ENCODE assay signal across 8 mouse cellular contexts in the genomic region with DNA sequence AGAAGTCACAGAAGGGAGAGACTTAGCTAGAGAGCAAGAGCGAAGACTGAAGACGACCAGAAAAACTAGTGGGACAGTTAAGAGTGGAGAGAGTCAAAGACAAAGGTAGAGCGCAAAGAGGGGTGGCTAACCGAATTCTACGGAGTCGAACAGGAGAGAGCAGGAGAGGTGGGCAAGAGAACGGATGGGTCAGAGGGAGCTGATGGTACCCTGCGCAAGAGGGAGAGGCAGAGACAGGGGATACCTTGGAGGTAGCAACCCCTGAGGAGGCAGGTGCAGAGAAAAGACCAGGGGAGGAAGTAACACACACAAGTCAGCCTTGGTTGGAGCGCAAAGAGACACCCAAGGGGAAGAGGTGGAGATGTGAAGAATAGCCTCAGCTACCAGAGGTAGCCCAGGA. TPM values are rescaled to one million over a fixed set of nuclear protein-coding genes. Genes with fewer than 3 reads are reported as not detected.
DNase-seq lines count a peak whose midpoint lies in the region; ATAC-seq lines count a peak whose summit lies in the region.

No protein-coding gene starts in this region.

- no peaks in the 10 kb centered on the region for H3K9me3 ChIP-seq in lung, embryonic 15.5 days
- no peaks in the 10 kb centered on the region for H3K9me3 ChIP-seq in forebrain, embryonic 10.5 days
- H3K9me3 ChIP-seq in limb, embryonic 12.5 days = no peaks in the 10 kb centered on the region

- DNase-seq in lung, adult 18-20 months = no peak
- DNase-seq in forebrain, embryonic 10.5 days (ENCODE audit: extremely low spot score, low spot score) = peak; percentile 51
- DNase-seq in splenic B cell, adult 2 months (ENCODE audit: low read depth, low spot score) = peak; percentile 48
- no peak for DNase-seq in gastrocnemius, postnatal 25 days
- DNase-seq in urinary bladder, postnatal 25 days (ENCODE audit: low spot score) = no peak
- DNase-seq in cerebellum, adult 9-11 months = no peak

- peak overlapping the region; percentile 69 for H3K9ac ChIP-seq in lung, embryonic 15.5 days
- peak overlapping the region; percentile 86 for H3K9ac ChIP-seq in limb, embryonic 12.5 days (replicated peaks)

- peak overlapping the region; percentile 92 for H3K4me2 ChIP-seq in lung, embryonic 15.5 days
- peak overlapping the region; percentile 86 for H3K4me2 ChIP-seq in limb, embryonic 12.5 days

- 2% methylated on average over 9 of the region's 9 CpGs for WGBS in lung, embryonic 15.5 days
- 1% methylated on average over 9 of the region's 9 CpGs for WGBS in forebrain, embryonic 10.5 days
- whole genome bisulfite sequencing in limb, embryonic 12.5 days = 1% methylated on average over 9 of the region's 9 CpGs

- peak overlapping the region; percentile 93 for H3K27ac ChIP-seq in lung, embryonic 15.5 days
- peak overlapping the region; percentile 93 for H3K27ac ChIP-seq in forebrain, embryonic 10.5 days
- H3K27ac ChIP-seq in limb, embryonic 12.5 days = peak overlapping the region; percentile 97

- no peaks in the 10 kb centered on the region for H3K36me3 ChIP-seq in lung, embryonic 15.5 days
- peaks cover 9% of the 10 kb centered on the region for H3K36me3 ChIP-seq in forebrain, embryonic 10.5 days (replicated peaks)
- peaks cover 10% of the 10 kb centered on the region for H3K36me3 ChIP-seq in limb, embryonic 12.5 days
- peaks cover 3% of the 10 kb centered on the region for H3K36me3 ChIP-seq in splenic B cell, adult 2 months (ENCODE audit: control insufficient read depth, insufficient read depth, low read length, poor library complexity, severe bottlenecking)

- peak overlapping the region; percentile 80 for H3K4me3 ChIP-seq in lung, embryonic 15.5 days
- peak overlapping the region; percentile 89 for H3K4me3 ChIP-seq in forebrain, embryonic 10.5 days
- peak overlapping the region; percentile 87 for H3K4me3 ChIP-seq in limb, embryonic 12.5 days (replicated peaks)

- peaks cover 52% of the 10 kb centered on the region for H3K4me1 ChIP-seq in lung, embryonic 15.5 days
- H3K4me1 ChIP-seq in forebrain, embryonic 10.5 days = peaks cover 62% of the 10 kb centered on the region
- H3K4me1 ChIP-seq in limb, embryonic 12.5 days (replicated peaks) = peaks cover 50% of the 10 kb centered on the region

- H3K27me3 ChIP-seq in lung, embryonic 15.5 days = peaks cover 35% of the 10 kb centered on the region
- peaks cover 44% of the 10 kb centered on the region for H3K27me3 ChIP-seq in forebrain, embryonic 10.5 days (ENCODE audit: poor library complexity, severe bottlenecking)
- peaks cover 16% of the 10 kb centered on the region for H3K27me3 ChIP-seq in limb, embryonic 12.5 days
- peaks cover 4% of the 10 kb centered on the region for H3K27me3 ChIP-seq in splenic B cell, adult 2 months (ENCODE audit: control insufficient read depth, insufficient read depth, low read length, poor library complexity, severe bottlenecking)

- 0 out of 2 replicates have a peak, but pooled peaks have one; percentile 1 for ATAC-seq in lung, embryonic 15.5 days (ENCODE audit: borderline replicate concordance, extremely low read depth, low FRiP score, low TSS enrichment)
- no peak for ATAC-seq in limb, embryonic 12.5 days (ENCODE audit: insufficient number of reproducible peaks, insufficient read depth, low FRiP score, low TSS enrichment, low read depth)

RNA-seq across cellular contexts. Expression of gene Gdf11, which starts 0.7 kb away (rescaled TPM):
- polyA plus RNA-seq in lung, embryonic 15.5 days (2015; fragmentation: Nextera tagmentation; extraction: Ambion mirVana) = 3.7 and 4.8 TPM in 2 replicates
- 9.7 and 10.7 TPM in 2 replicates for polyA plus RNA-seq in forebrain, embryonic 10.5 days (2016; fragmentation: Nextera tagmentation; extraction: Ambion mirVana)
- 15.2 and 20.7 TPM in 2 replicates for polyA plus RNA-seq in limb, embryonic 12.5 days (2016; fragmentation: Nextera tagmentation; extraction: Ambion mirVana)
- total RNA-seq in gastrocnemius, postnatal 25 days (2021) = 1 to 10 TPM; 3.9 to 4.1 TPM

RNA-seq across cellular contexts. Expression of gene Cd63, which starts 8.5 kb away (rescaled TPM):
- polyA plus RNA-seq in lung, embryonic 15.5 days (2015; fragmentation: Nextera tagmentation; extraction: Ambion mirVana) = 552 and 585 TPM in 2 replicates
- 179 and 184 TPM in 2 replicates for polyA plus RNA-seq in forebrain, embryonic 10.5 days (2016; fragmentation: Nextera tagmentation; extraction: Ambion mirVana)
- polyA plus RNA-seq in limb, embryonic 12.5 days (2016; fragmentation: Nextera tagmentation; extraction: Ambion mirVana) = 522 and 547 TPM in 2 replicates
- 100 to 1,000 TPM; 103 to 142 TPM for total RNA-seq in gastrocnemius, postnatal 25 days (2021)

RNA-seq across cellular contexts. Expression of gene Rdh5, which starts 30.4 kb away (rescaled TPM):
- 12.5 and 17.3 TPM in 2 replicates for polyA plus RNA-seq in lung, embryonic 15.5 days (2015; fragmentation: Nextera tagmentation; extraction: Ambion mirVana)
- 11.0 and 12.8 TPM in 2 replicates for polyA plus RNA-seq in forebrain, embryonic 10.5 days (2016; fragmentation: Nextera tagmentation; extraction: Ambion mirVana)
- 9.3 and 11.4 TPM in 2 replicates for polyA plus RNA-seq in limb, embryonic 12.5 days (2016; fragmentation: Nextera tagmentation; extraction: Ambion mirVana)
- 1 to 10 TPM; 4.3 to 4.7 TPM for total RNA-seq in gastrocnemius, postnatal 25 days (2021)

RNA-seq across cellular contexts. Expression of gene Bloc1s1, which starts 31.6 kb away (rescaled TPM):
- 186 and 195 TPM in 2 replicates for polyA plus RNA-seq in lung, embryonic 15.5 days (2015; fragmentation: Nextera tagmentation; extraction: Ambion mirVana)
- polyA plus RNA-seq in forebrain, embryonic 10.5 days (2016; fragmentation: Nextera tagmentation; extraction: Ambion mirVana) = 166 and 178 TPM in 2 replicates
- 197 and 202 TPM in 2 replicates for polyA plus RNA-seq in limb, embryonic 12.5 days (2016; fragmentation: Nextera tagmentation; extraction: Ambion mirVana)
- total RNA-seq in gastrocnemius, postnatal 25 days (2021) = 100 to 1,000 TPM; 152 to 165 TPM

RNA-seq across cellular contexts. Expression of gene Itga7, which starts 41.4 kb away (rescaled TPM):
- polyA plus RNA-seq in lung, embryonic 15.5 days (2015; fragmentation: Nextera tagmentation; extraction: Ambion mirVana) = 5.0 TPM in 2 replicates
- 0.15 and 0.36 TPM in 2 replicates for polyA plus RNA-seq in forebrain, embryonic 10.5 days (2016; fragmentation: Nextera tagmentation; extraction: Ambion mirVana)
- polyA plus RNA-seq in limb, embryonic 12.5 days (2016; fragmentation: Nextera tagmentation; extraction: Ambion mirVana) = 1.3 and 1.7 TPM in 2 replicates
- 10 to 100 TPM; 63.5 to 67.3 TPM for total RNA-seq in gastrocnemius, postnatal 25 days (2021)

Comparison
In these comparisons a context has a peak if more than half of its experiments do, and no peak if none do; other contexts are left out.
1. DNase-seq: peak in forebrain, embryonic 10.5 days (single experiment) and splenic B cell, adult 2 months (single experiment); none in lung, adult 18-20 months (0 of 2), gastrocnemius, postnatal 25 days (single experiment), urinary bladder, postnatal 25 days (single experiment) and cerebellum, adult 9-11 months (single experiment).
2. Peak in every context shown above with its lines, with median percentiles within 50 percentile points of each other: H3K27ac ChIP-seq and H3K4me3 ChIP-seq.